In genomic region chr11:115373805-115374694, GRCm38 (mm10) we compare ENCODE assay signal across 8 mouse cellular contexts. TPM values are rescaled to one million over a fixed set of nuclear protein-coding genes. Genes with fewer than 3 reads are reported as not detected.
A peak's percentile ranks its signal among the peaks of the same experiment; 100 is the strongest.
DNase-seq lines count a peak whose midpoint lies in the region; ATAC-seq and TF ChIP-seq lines count a peak whose summit lies in the region.

No protein-coding gene starts in this region.

- peak overlapping the region; percentile 67 for H3K9ac ChIP-seq in forebrain, embryonic 14.5 days (ENCODE audit: low read length)
- no peak overlapping the region; the same call in 1 of the 2 replicates for H3K9ac ChIP-seq in liver, postnatal 0 days (replicated peaks)
- peak overlapping the region; percentile 61 for H3K9ac ChIP-seq in neural tube, embryonic 12.5 days

- TF ChIP-seq EP300 in liver, postnatal 0 days (IDR thresholded peaks at IDR 0.05; ENCODE audit: low read depth), result no peak

- no peak for TF ChIP-seq CTCF in liver, postnatal 0 days (IDR thresholded peaks at IDR 0.05; ENCODE audit: low read depth)

- H3K4me3 ChIP-seq in brown adipose tissue, adult 24 weeks (ENCODE audit: insufficient read depth, low read depth, low read length), result peak overlapping the region; percentile 46
- H3K4me3 ChIP-seq in forebrain, embryonic 14.5 days (ENCODE audit: low read depth, low read length), result peak overlapping the region; percentile 38
- H3K4me3 ChIP-seq in liver, postnatal 0 days (ENCODE audit: low read depth, low read length), result peak overlapping the region; percentile 17; the same call in 1 of the 2 replicates
- peak overlapping the region; percentile 40 for H3K4me3 ChIP-seq in neural tube, embryonic 12.5 days

- 0 out of 2 replicates have a peak, but pooled peaks cover 3% of the 10 kb centered on the region for H3K9me3 ChIP-seq in forebrain, embryonic 14.5 days (replicated peaks; ENCODE audit: control insufficient read depth, low read length)
- no peaks in the 10 kb centered on the region for H3K9me3 ChIP-seq in liver, postnatal 0 days (ENCODE audit: low read length)
- no peaks in the 10 kb centered on the region for H3K9me3 ChIP-seq in neural tube, embryonic 12.5 days

- intact Hi-C loops in heart, postnatal 10 days (cut with DNase I), result loop anchor here (5.0 kb wide), 1 partner anchor 38 kb away; no protein-coding TSS in a partner anchor

- no peak overlapping the region for H3K27ac ChIP-seq in brown adipose tissue, adult 24 weeks (replicated peaks; ENCODE audit: low read depth, low read length)
- H3K27ac ChIP-seq in forebrain, embryonic 14.5 days (ENCODE audit: low read depth, low read length), result 0 out of 2 replicates have a peak overlapping the region, but pooled peaks have one; percentile 9
- no peak overlapping the region for H3K27ac ChIP-seq in liver, postnatal 0 days (ENCODE audit: low read depth)
- 0 out of 2 replicates have a peak overlapping the region, but pooled peaks have one; percentile 7 for H3K27ac ChIP-seq in neural tube, embryonic 12.5 days

- WGBS in forebrain, embryonic 14.5 days, result 1% methylated on average over 30 of the region's 30 CpGs
- WGBS in liver, postnatal 0 days (ENCODE audit: insufficient replicate concordance), result 4% methylated on average over 30 of the region's 30 CpGs
- 2% methylated on average over 30 of the region's 30 CpGs for WGBS in neural tube, embryonic 12.5 days

- peak; percentile 77 for ATAC-seq in forebrain, embryonic 14.5 days
- peak; percentile 75 for ATAC-seq in liver, postnatal 0 days
- no peak for ATAC-seq in neural tube, embryonic 12.5 days (ENCODE audit: low FRiP score, low read depth)

- no peaks in the 10 kb centered on the region for H3K27me3 ChIP-seq in forebrain, embryonic 14.5 days (replicated peaks; ENCODE audit: control insufficient read depth, insufficient read depth, low read length)
- H3K27me3 ChIP-seq in liver, postnatal 0 days (ENCODE audit: insufficient read depth, low read length), result peaks cover 38% of the 10 kb centered on the region
- H3K27me3 ChIP-seq in neural tube, embryonic 12.5 days (replicated peaks), result peaks cover 23% of the 10 kb centered on the region

- H3K4me1 ChIP-seq in brown adipose tissue, adult 24 weeks (ENCODE audit: control insufficient read depth, insufficient read depth, insufficient read length, low read length), result 0 out of 2 replicates have a peak, but pooled peaks cover 4% of the 10 kb centered on the region
- H3K4me1 ChIP-seq in forebrain, embryonic 14.5 days (ENCODE audit: control insufficient read depth, insufficient read depth, low read length), result peaks cover 3% of the 10 kb centered on the region; the same call in 1 of the 2 replicates
- peaks cover 5% of the 10 kb centered on the region for H3K4me1 ChIP-seq in liver, postnatal 0 days (ENCODE audit: insufficient read depth)
- H3K4me1 ChIP-seq in neural tube, embryonic 12.5 days, result peaks cover 8% of the 10 kb centered on the region; the same call in 1 of the 2 replicates

- DNase-seq in CD4-positive helper T cell, adult 2 months (ENCODE audit: low read depth, low spot score), result peak; percentile 25
- DNase-seq in forebrain, embryonic 14.5 days (ENCODE audit: low spot score), result peak; percentile 69
- peak; percentile 86 to 89 for DNase-seq in heart, postnatal 10 days
- peak; percentile 73 to 80 for DNase-seq in kidney, postnatal 4 days
- peak; percentile 57 for DNase-seq in liver, postnatal 0 days
- DNase-seq in B cell, adult 2 months, result no peak

- H3K36me3 ChIP-seq in forebrain, embryonic 14.5 days (ENCODE audit: control insufficient read depth, insufficient read depth, low read length), result no peaks in the 10 kb centered on the region
- H3K36me3 ChIP-seq in liver, postnatal 0 days (replicated peaks; ENCODE audit: insufficient read depth, low read length), result no peaks in the 10 kb centered on the region
- no peaks in the 10 kb centered on the region for H3K36me3 ChIP-seq in neural tube, embryonic 12.5 days

- peak overlapping the region; percentile 70 for H3K4me2 ChIP-seq in forebrain, embryonic 14.5 days (ENCODE audit: low read length)
- H3K4me2 ChIP-seq in liver, postnatal 0 days (ENCODE audit: low read depth, low read length), result peak overlapping the region; percentile 62
- H3K4me2 ChIP-seq in neural tube, embryonic 12.5 days (replicated peaks), result peak overlapping the region; percentile 80

RNA-seq across cellular contexts. Expression of gene Hid1, which starts 6.5 kb away (rescaled TPM):
- polyA plus RNA-seq in brown adipose tissue, adult 24 weeks (2012; ENCODE audit: insufficient read depth, insufficient read length, missing spikeins), result 0.83 and 2.7 TPM in 2 replicates
- 32.0 and 36.3 TPM in 2 replicates for polyA plus RNA-seq in forebrain, embryonic 14.5 days (2014; fragmentation: Nextera tagmentation; extraction: Ambion mirVana)
- total RNA-seq in heart, postnatal 10 days (2021), result 1 to 10 TPM; 6.9 to 7.1 TPM
- polyA plus RNA-seq in liver, postnatal 0 days (2015; fragmentation: Nextera tagmentation; extraction: Ambion mirVana), result 1.1 and 1.2 TPM in 2 replicates
- 28.9 and 30.3 TPM in 2 replicates for polyA plus RNA-seq in neural tube, embryonic 12.5 days (2016; fragmentation: Nextera tagmentation; extraction: Ambion mirVana)

RNA-seq across cellular contexts. Expression of gene Cdr2l, which starts 7.7 kb away (rescaled TPM):
- polyA plus RNA-seq in brown adipose tissue, adult 24 weeks (2012; ENCODE audit: insufficient read depth, insufficient read length, missing spikeins), result 1.9 and 2.1 TPM in 2 replicates
- 17.7 and 19.0 TPM in 2 replicates for polyA plus RNA-seq in forebrain, embryonic 14.5 days (2014; fragmentation: Nextera tagmentation; extraction: Ambion mirVana)
- 10 to 100 TPM; 13.9 to 16.8 TPM for total RNA-seq in heart, postnatal 10 days (2021)
- 1.3 and 1.5 TPM in 2 replicates for polyA plus RNA-seq in liver, postnatal 0 days (2015; fragmentation: Nextera tagmentation; extraction: Ambion mirVana)
- 30.0 and 30.1 TPM in 2 replicates for polyA plus RNA-seq in neural tube, embryonic 12.5 days (2016; fragmentation: Nextera tagmentation; extraction: Ambion mirVana)

RNA-seq across cellular contexts. Expression of gene Mrpl58, which starts 29.5 kb away (rescaled TPM):
- 129 and 138 TPM in 2 replicates for polyA plus RNA-seq in brown adipose tissue, adult 24 weeks (2012; ENCODE audit: insufficient read depth, insufficient read length, missing spikeins)
- 203 and 253 TPM in 2 replicates for polyA plus RNA-seq in forebrain, embryonic 14.5 days (2014; fragmentation: Nextera tagmentation; extraction: Ambion mirVana)
- total RNA-seq in heart, postnatal 10 days (2021), result 100 to 1,000 TPM; 144 to 150 TPM
- 88.0 and 91.6 TPM in 2 replicates for polyA plus RNA-seq in liver, postnatal 0 days (2015; fragmentation: Nextera tagmentation; extraction: Ambion mirVana)
- polyA plus RNA-seq in neural tube, embryonic 12.5 days (2016; fragmentation: Nextera tagmentation; extraction: Ambion mirVana), result 193 and 199 TPM in 2 replicates

RNA-seq across cellular contexts. Expression of gene Otop3, which starts 39.5 kb away (rescaled TPM):
- not detected in 2 replicates for polyA plus RNA-seq in brown adipose tissue, adult 24 weeks (2012; ENCODE audit: insufficient read depth, insufficient read length, missing spikeins)
- polyA plus RNA-seq in forebrain, embryonic 14.5 days (2014; fragmentation: Nextera tagmentation; extraction: Ambion mirVana), result 0.06 and 0.09 TPM in 2 replicates
- not detected for total RNA-seq in heart, postnatal 10 days (2021)
- polyA plus RNA-seq in liver, postnatal 0 days (2015; fragmentation: Nextera tagmentation; extraction: Ambion mirVana), result not detected in 2 replicates
- polyA plus RNA-seq in neural tube, embryonic 12.5 days (2016; fragmentation: Nextera tagmentation; extraction: Ambion mirVana), result 0.55 and 0.59 TPM in 2 replicates

RNA-seq across cellular contexts. Expression of gene Atp5h, which starts 45.7 kb away (rescaled TPM):
- 2,910 and 3,016 TPM in 2 replicates for polyA plus RNA-seq in brown adipose tissue, adult 24 weeks (2012; ENCODE audit: insufficient read depth, insufficient read length, missing spikeins)
- polyA plus RNA-seq in forebrain, embryonic 14.5 days (2014; fragmentation: Nextera tagmentation; extraction: Ambion mirVana), result 768 and 904 TPM in 2 replicates
- 1,000 to 10,000 TPM; 1,980 to 2,006 TPM for total RNA-seq in heart, postnatal 10 days (2021)
- 857 and 872 TPM in 2 replicates for polyA plus RNA-seq in liver, postnatal 0 days (2015; fragmentation: Nextera tagmentation; extraction: Ambion mirVana)
- polyA plus RNA-seq in neural tube, embryonic 12.5 days (2016; fragmentation: Nextera tagmentation; extraction: Ambion mirVana), result 890 and 895 TPM in 2 replicates

Comparison
In these comparisons a context has a peak if more than half of its experiments do, and no peak if none do; other contexts are left out.
1. DNase-seq: peak in CD4-positive helper T cell, adult 2 months (single experiment), forebrain, embryonic 14.5 days (single experiment), heart, postnatal 10 days (2 of 2), kidney, postnatal 4 days (2 of 2) and liver, postnatal 0 days (single experiment); none in B cell, adult 2 months (0 of 2).
2. H3K27ac ChIP-seq: peak in forebrain, embryonic 14.5 days (single experiment) and neural tube, embryonic 12.5 days (single experiment); none in brown adipose tissue, adult 24 weeks (single experiment) and liver, postnatal 0 days (single experiment).
3. Peak in every context shown above with its lines, with median percentiles within 50 percentile points of each other: H3K4me3 ChIP-seq and H3K4me2 ChIP-seq.